Mouse (Mus musculus) brown adipose tissue, adult 24 weeks (tissue): ENCODE measurements around the gene Ripor2. TPM values are rescaled to one million over a fixed set of nuclear protein-coding genes. Genes with fewer than 3 reads are reported as not detected.

Experiments used
- H3K27ac ChIP-seq: fragments of 200-500 bp; replicated peaks from 2 replicates; pipeline ENCODE4 v1.5.1; 2012; ENCODE audit warnings: low read depth, mild to moderate bottlenecking, low read length
- H3K4me1 ChIP-seq: fragments of 200-500 bp; 2 replicates; pipeline ENCODE4 v1.6.1; 2012; ENCODE audit warnings: low read length, mixed read lengths; ENCODE audit not compliant: control insufficient read depth, insufficient read depth, insufficient read length
- H3K4me3 ChIP-seq: fragments of 200-500 bp; 2 replicates; pipeline ENCODE4 v1.5.1; 2012; ENCODE audit warnings: low read depth, mild to moderate bottlenecking, low read length, moderate library complexity; ENCODE audit not compliant: insufficient read depth
- polyA plus RNA-seq: library from polyadenylated mRNA; stranded (reverse); fragments of >200 nt; gene quantifications from 2 replicates; pipeline ENCODE4 v1.2.4, GENCODE M21; 2012; ENCODE audit not compliant: missing spikeins, insufficient read depth, insufficient read length

Gene Ripor2
- polyA plus RNA-seq, 1 experiment: 3.8 TPM

GRCm38 (mm10) chr13:24569066-24569465 lies 12.9 kb upstream of the Ripor2 start:
- Histone ChIP-seq H3K4me3 (no peak overlapping the region), H3K4me1 (no peaks in the 10 kb centered on the region; the same call in 1 of the 2 replicates), H3K27ac (no peak overlapping the region)

GRCm38 (mm10) chr13:24570716-24571115 lies 11.3 kb upstream of the Ripor2 start:
- no peaks in the 10 kb centered on the region for H3K4me1 ChIP-seq
- no peak overlapping the region for H3K27ac ChIP-seq
- H3K4me3 ChIP-seq: no peak overlapping the region

GRCm38 (mm10) chr13:24571906-24572305 lies 10.1 kb upstream of the Ripor2 start:
- Histone ChIP-seq H3K4me1 (no peaks in the 10 kb centered on the region), H3K27ac (no peak overlapping the region)

GRCm38 (mm10) chr13:24575126-24575525 lies 6.9 kb upstream of the Ripor2 start:
- H3K4me3 ChIP-seq: no peak overlapping the region
- no peak overlapping the region for H3K27ac ChIP-seq
- no peaks in the 10 kb centered on the region for H3K4me1 ChIP-seq

More at GRCm38 (mm10) chr13:24571906-24572305, 10.1 kb upstream of the Ripor2 start:
- H3K4me3 ChIP-seq: no peak overlapping the region

GRCm38 (mm10) chr13:24576338-24577119 lies 5.5 kb upstream of the Ripor2 start:
- Histone ChIP-seq H3K4me1 (no peaks in the 10 kb centered on the region), H3K27ac (no peak overlapping the region), H3K4me3 (no peak overlapping the region)

- Histone ChIP-seq H3K27ac (no peak overlapping the region), H3K4me1 (no peaks in the 10 kb centered on the region), H3K4me3 (no peak overlapping the region)
Observed at GRCm38 (mm10) chr13:24578317-24578716, 3.7 kb upstream of the Ripor2 start.

- H3K27ac ChIP-seq: no peak overlapping the region
- no peak overlapping the region for H3K4me3 ChIP-seq
- H3K4me1 ChIP-seq: no peaks in the 10 kb centered on the region
Observed at GRCm38 (mm10) chr13:24580759-24581158, 1.2 kb upstream of the Ripor2 start.

GRCm38 (mm10) chr13:24584403-24584802 lies 2.4 kb downstream of the Ripor2 start:
- Histone ChIP-seq H3K4me1 (no peaks in the 10 kb centered on the region), H3K4me3 (no peak overlapping the region), H3K27ac (no peak overlapping the region)

GRCm38 (mm10) chr13:24584841-24585240 lies 2.9 kb downstream of the Ripor2 start:
- H3K4me1 ChIP-seq: no peaks in the 10 kb centered on the region
- no peak overlapping the region for H3K4me3 ChIP-seq
- no peak overlapping the region for H3K27ac ChIP-seq

- H3K4me1 ChIP-seq: no peaks in the 10 kb centered on the region
- H3K27ac ChIP-seq: no peak overlapping the region
- H3K4me3 ChIP-seq: no peak overlapping the region
Observed at GRCm38 (mm10) chr13:24585369-24585768, 3.4 kb downstream of the Ripor2 start.

- H3K4me1 ChIP-seq: no peaks in the 10 kb centered on the region
- no peak overlapping the region for H3K4me3 ChIP-seq
- no peak overlapping the region for H3K27ac ChIP-seq
Observed at GRCm38 (mm10) chr13:24587192-24587895, 5.4 kb downstream of the Ripor2 start.

GRCm38 (mm10) chr13:24588603-24589002 lies 6.6 kb downstream of the Ripor2 start:
- Histone ChIP-seq H3K27ac (no peak overlapping the region), H3K4me1 (no peaks in the 10 kb centered on the region), H3K4me3 (no peak overlapping the region)

- Histone ChIP-seq H3K27ac (no peak overlapping the region), H3K4me3 (no peak overlapping the region), H3K4me1 (no peaks in the 10 kb centered on the region)
Observed at GRCm38 (mm10) chr13:24591737-24592136, 9.7 kb downstream of the Ripor2 start.

GRCm38 (mm10) chr13:24594303-24594702 lies 12.3 kb downstream of the Ripor2 start:
- no peaks in the 10 kb centered on the region for H3K4me1 ChIP-seq
- H3K4me3 ChIP-seq: no peak overlapping the region
- H3K27ac ChIP-seq: no peak overlapping the region

- H3K4me1 ChIP-seq: peaks cover 6% of the 10 kb centered on the region
- H3K27ac ChIP-seq: no peak overlapping the region
- H3K4me3 ChIP-seq: no peak overlapping the region
Observed at GRCm38 (mm10) chr13:24599631-24600041, 17.6 kb downstream of the Ripor2 start.

- Histone ChIP-seq H3K27ac (no peak overlapping the region), H3K4me3 (no peak overlapping the region), H3K4me1 (peaks cover 6% of the 10 kb centered on the region)
Observed at GRCm38 (mm10) chr13:24602978-24603377, 21.0 kb downstream of the Ripor2 start.
